Mouse (Mus musculus) CD4-positive, CD25-positive, alpha-beta regulatory T cell, adult 4 months (primary cell): ENCODE measurements around the gene Foxd3. TPM values are rescaled to one million over a fixed set of nuclear protein-coding genes. Genes with fewer than 3 reads are reported as not detected.

Experiments
- ATAC-seq: one replicate; pipeline ENCODE4 v1.8.0; 2017
- polyA plus RNA-seq, 2 experiments: library from polyadenylated mRNA; unstranded; fragments of 100-300 nt; shearing (Covaris generic); gene quantifications; one replicate each; pipeline ENCODE4 v1.2.1; 2017

Gene Foxd3
- polyA plus RNA-seq, 2 experiments from 2014 or later = not detected

DNA sequence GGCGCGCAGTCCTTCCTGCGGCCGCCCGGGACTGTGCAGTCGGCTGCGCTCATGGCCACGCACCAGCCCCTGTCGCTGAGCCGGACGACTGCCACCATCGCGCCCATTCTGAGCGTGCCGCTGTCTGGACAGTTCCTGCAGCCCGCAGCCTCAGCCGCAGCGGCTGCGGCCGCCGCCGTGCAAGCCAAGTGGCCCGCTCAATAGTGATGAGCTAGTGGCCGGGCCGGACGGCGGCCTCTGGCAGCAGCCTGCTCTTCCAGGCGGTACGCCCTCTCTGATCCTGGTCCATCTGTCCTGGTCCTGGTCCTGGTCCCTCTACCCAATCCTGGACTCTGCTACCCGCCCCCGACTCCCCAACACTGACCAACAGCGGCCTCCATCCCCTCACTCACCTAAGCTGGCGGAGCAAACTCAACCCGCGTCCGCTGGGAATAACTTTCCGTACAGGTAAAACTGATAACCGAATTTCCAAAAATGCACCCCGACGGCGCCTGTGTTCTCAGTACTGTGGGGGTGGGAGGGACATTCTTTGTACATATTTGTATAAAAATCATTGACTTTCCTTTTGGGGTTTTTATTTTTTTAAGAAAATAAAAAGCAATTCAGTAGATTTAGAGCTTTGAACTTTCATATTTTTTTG is 1.9 kb downstream of the Foxd3 start:
- no peak for ATAC-seq

DNA sequence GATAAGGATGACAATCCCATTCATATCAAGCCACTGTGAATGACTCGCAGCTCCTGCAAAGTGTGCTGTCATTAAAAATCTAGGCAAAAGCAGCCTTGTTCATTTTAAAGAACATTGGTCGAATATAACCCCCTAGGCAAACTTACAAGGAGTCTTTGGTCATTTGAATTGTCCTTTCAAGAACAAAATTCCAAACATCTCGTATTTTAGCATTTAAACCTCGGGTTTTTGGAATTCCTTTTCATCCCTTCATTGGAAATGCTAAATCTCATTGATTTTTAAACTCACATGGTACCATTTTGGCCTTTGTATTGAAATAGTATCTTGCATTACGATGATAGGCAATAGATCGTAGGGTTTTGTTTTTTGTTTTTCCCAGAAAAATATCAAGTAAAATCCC is 2.8 kb downstream of the Foxd3 start:
- no peak for ATAC-seq

DNA sequence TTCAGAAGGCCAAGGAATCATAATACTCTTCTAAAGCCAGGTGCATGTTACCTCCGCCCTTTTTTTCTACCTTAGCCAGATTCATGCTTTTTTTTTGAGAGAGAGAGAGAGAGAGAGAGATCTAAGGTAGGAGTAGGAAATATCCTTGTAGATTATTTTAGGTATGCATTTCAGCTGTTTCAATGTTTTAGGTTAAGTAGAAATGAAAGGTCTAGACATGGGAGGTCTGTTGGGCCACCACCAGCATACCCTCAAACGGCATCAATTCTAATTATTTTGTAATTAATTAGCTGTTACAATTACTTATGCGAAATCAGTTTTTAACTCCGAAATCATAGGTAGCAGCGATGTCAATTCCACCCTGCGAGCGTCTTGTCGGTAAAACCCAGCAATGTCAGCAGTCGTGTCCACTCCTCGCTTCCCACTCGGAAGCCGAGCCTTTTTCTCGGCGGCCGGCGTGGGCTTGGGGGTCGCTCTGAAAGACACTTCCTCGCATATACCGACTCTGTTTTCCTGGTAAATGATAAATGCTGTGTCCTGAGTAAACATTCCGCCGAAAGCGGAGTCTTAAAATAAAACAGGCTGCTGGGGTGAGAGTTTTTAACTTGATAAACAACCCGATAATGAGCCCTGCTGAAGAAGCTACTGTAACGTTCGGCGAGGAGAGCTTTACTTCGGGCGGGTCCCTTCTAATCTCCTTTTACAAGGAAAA is 3.4 kb downstream of the Foxd3 start:
- ATAC-seq = no peak

DNA sequence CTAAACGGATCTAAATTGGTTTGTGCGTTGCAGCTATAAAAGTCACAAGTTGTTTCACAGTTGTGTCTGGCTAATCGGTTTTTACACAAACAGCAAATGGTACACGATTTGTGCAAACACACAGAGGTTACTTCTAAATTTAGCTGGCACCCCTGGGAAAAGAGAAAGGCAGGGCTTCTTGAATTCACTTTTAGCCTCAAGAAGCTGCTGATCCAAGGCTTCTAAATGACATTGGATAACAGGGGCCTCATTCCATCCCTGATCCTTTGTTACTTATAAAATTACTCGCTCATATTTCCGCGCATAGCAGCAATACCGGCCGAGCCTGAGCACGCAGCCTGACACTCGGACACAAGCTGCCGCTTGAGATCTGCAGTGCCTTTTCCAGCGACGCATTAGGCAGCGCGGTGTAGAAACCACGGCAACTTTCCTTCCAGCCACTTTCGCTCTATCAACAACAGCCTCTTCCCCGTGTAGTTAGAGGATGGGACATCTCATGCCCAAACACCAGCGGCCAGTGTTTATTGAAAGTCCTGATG is 4.0 kb downstream of the Foxd3 start:
- ATAC-seq = no peak

DNA sequence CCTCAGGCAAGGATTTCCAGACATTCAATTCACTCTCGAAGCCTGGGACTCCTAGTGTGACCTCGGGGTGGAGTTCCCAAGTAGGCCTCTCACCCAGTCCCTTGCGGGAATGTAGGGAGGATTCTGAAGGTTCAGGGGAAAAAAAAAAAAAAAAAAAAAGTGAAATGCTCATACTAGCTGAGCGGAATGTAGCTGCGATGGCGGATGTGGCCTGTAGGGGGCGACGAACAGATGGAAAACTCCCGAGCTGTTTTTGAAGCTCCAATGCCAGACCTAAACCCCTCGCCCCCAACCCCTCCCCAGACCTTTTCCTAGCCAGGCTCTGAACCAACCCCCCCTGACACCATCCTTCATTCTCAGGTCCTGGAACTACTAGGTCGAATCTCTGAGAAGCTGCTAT is 4.9 kb downstream of the Foxd3 start:
- no peak for ATAC-seq

DNA sequence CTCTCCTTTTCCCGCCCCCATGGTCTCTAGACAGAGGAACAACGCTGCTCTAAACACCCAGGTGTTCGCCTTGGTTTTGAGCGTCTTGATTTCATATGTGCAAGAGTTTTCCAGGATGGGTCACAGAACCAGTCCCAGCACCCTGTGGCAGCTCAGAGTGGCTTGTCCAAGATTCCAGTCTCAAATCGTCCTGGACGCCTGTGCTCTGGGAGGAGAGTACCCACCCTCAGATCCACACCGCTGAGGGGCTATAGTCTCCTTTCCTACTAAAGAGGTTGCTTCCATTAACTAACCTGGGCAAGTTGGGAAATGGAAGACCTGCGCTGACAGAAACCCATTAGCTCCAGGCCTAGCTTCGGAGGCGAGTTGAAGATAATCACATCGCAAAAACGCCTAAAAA is 5.9 kb downstream of the Foxd3 start:
- no peak for ATAC-seq

DNA sequence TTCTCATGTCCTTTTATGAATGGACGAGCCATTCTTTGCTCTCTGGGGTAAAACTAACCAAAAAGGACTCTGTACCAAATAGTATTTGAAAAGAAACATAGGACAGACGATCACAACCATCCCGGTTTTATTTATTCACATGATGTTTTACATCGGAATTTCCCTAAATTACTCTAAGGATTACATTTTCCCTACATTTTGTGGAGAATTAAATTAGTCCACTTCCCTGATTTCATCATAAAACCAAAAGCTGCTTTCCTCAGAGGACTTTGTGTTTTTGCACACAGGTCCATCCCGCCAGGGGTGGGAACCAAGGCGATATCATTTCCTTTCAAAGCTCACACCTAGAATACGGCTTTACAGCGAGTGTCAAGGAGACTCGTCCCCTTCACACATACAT is 6.3 kb downstream of the Foxd3 start:
- ATAC-seq = no peak

DNA sequence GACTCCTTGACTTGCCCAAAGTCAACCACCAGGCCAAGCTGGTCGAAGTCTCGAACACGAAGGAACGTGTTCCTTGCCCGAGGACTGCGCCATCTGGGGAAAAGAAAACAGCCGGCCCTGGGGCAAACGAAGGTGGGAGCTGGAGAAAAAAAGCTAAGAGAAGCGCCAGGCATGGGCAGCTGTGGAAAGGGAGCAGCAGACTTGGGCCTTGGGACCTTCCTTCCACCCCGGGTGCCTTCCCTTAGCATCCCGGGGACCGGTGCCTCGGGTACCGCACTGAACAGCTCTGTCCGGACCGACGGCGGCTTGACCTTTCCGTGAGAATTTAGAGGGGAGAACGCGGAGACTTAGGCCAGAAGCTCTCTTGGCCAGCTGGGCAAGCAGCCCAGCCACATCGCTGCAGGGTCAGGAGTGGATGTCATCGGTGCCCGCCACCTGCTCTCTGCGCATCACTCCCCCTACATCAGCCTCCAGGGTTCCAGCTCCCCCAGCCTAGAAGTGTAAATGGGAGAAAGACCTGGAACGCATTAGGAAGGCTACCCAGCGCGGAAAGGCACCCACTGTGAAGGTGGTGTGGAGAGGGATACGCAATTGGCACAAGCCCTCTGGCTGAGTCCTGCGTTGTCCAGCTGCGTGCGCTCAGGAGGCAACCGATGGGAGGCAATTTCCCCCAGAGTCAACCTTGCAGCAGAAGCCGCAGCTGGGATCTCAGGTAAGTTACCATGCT is 6.9 kb downstream of the Foxd3 start:
- no peak for ATAC-seq

DNA sequence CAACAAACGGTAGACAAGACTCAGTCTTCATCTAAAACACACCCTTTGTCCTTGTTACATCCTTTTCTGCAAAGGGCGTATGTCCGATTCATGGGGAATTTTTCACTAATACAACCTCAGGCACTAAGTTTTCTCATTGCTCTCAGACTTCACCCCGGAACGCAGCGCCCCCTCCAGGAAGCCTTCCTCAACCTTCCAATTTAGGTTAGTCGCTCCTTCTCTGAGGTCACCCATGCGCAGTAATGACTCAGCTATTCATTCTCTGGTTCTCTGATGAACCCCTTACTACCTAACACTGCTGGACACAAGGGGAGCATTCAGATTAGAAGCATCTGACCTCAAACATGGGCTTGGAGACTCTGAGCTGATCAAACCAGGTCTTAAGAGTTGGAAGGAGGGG is 7.6 kb downstream of the Foxd3 start:
- ATAC-seq = no peak

DNA sequence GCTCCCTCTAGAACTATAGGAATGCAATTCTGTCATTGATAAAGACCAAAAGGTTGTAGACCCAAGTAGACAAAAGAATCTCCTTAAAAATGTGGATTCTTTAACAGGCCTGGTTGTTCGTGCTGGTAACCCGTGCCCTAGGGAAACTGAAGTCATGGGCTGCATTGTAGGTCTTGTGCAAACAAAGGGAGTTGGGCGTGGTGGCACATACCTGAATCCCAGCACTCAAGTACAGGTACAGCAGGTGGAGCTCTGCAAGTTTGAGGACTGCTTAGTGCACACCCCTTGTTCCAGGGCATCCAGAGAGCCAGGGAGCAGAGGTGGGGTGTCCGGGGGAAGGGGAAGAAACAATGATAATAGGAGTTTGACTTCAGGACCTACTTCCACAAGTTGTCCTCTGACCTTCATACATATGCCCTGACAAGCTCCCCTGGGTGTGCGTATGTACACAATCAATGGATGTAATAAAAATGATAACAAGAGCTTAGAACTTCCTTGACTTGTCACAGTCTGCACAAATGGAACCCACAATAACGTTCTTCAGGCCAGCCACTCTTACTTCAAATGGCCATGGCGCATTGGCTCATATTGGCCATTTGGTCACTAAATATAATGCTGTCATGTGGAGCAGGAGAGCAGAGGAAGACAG is 14.2 kb downstream of the Foxd3 start:
- ATAC-seq = no peak

DNA sequence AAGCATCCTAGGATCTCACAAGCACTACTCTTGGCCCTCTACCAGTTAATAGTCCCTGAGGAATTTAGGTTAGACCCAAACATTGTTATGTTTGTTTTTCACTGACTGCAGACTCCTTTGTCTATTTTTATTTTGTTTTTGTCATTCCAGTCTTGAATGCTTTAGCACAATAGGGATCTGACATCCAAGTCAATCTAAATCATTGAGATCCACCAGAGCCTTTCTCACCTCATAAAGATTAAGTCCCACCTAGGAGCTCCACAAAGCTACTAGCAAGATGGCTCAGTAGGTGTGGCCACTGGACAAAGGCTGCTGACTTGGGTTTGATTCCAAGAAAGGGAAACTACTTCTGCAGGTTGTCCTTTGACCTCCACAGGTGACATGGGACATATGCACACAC is 19.1 kb downstream of the Foxd3 start:
- no peak for ATAC-seq

DNA sequence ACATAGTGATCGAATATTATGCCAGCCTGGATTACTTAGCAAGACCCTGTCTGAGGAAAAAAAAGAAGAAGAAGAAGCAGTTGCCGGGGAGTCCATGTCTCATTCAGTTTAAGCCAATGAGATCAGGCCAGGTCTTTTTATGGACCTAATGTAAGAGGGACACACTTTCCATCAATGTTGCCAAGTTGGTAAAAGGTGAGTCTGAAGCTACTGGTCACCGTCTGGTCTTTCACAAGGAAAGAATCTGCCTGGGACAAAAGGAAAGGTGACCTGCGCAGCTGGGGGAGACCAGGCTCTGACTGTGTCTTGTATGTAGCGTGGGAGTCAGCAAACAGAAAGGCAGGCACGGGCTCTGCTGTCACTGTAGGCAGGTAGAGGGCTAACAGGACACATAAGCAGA is 27.8 kb downstream of the Foxd3 start:
- ATAC-seq = no peak

DNA sequence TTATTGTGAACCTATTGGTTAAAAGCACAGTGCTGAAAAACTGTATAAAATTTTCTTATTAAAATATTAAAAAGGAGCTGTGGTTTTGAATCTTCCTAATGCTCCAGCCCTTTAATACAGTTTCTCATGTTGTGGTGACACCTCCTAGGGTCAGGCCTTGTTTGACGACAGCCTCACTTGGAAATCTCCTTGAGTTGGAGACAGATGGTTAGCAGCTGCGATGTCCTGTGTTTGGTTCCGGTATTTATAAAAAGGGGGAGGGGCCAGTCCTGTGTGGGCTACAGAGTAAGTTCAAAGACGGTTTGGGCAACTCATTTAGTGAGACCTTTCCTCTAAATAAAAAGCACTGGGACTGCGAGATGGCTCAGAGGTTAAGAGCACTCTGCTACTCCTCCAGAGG is 30.2 kb downstream of the Foxd3 start:
- ATAC-seq = no peak

Other genes with a start within 250 kb of the Foxd3 start
- 10 to 100 TPM in 1 of 2 experiments, 1 to 10 TPM in 1; 8.5 to 10.7 TPM for gene Alg6, start 59.4 kb downstream of the Foxd3 start, polyA plus RNA-seq
- 1 to 10 TPM; 3.6 to 6.9 TPM for gene Efcab7, start 172.9 kb downstream of the Foxd3 start, polyA plus RNA-seq